Mouse (Mus musculus) embryonic facial prominence, embryonic 14.5 days (tissue): Measurements from ENCODE around the gene Glb1. TPM values are rescaled to one million over a fixed set of nuclear protein-coding genes. Genes with fewer than 3 reads are reported as not detected.
A peak's percentile ranks its signal among the peaks of the same experiment; 100 is the strongest.

Source experiments
- ATAC-seq: fragments of 200-750 bp; cut with Nextera tagmentation; 2 replicates; pipeline ENCODE4 v1.8.0; 2017; ENCODE audit warnings: low read depth, moderate number of reproducible peaks, moderate TSS enrichment
- DNase-seq: peaks from one replicate; pipeline ENCODE4 v3.0.0-alpha.2; 2015; ENCODE audit warnings: low spot score
- H3K27ac ChIP-seq: fragments of 300-500 bp; sonication (generic); replicated peaks from 2 replicates; pipeline ENCODE4 v1.5.1; 2014; ENCODE audit warnings: low read depth, mild to moderate bottlenecking, low read length, moderate library complexity
- H3K27me3 ChIP-seq: fragments of 300-500 bp; sonication (generic); replicated peaks from 2 replicates; pipeline ENCODE4 v1.6.1; 2014; ENCODE audit warnings: low read length; ENCODE audit not compliant: control insufficient read depth, insufficient read depth
- H3K36me3 ChIP-seq: fragments of 300-500 bp; sonication (generic); 2 replicates; pipeline ENCODE4 v1.6.1; 2014; ENCODE audit warnings: low read length, mixed read lengths; ENCODE audit not compliant: control insufficient read depth, insufficient read depth
- H3K4me1 ChIP-seq: fragments of 300-500 bp; sonication (generic); 2 replicates; pipeline ENCODE4 v1.6.1; 2014; ENCODE audit warnings: antibody characterized with exemption, low read length; ENCODE audit not compliant: control insufficient read depth, insufficient read depth
- H3K4me2 ChIP-seq: fragments of 300-500 bp; sonication (generic); 2 replicates; pipeline ENCODE4 v1.6.1; 2014; ENCODE audit warnings: low read depth, mild to moderate bottlenecking, low read length, moderate library complexity, mixed read lengths
- H3K4me3 ChIP-seq: fragments of 300-500 bp; sonication (generic); 2 replicates; pipeline ENCODE4 v1.5.1; 2014; ENCODE audit warnings: low read depth, mild to moderate bottlenecking, low read length
- H3K9ac ChIP-seq: fragments of 300-500 bp; sonication (generic); 2 replicates; pipeline ENCODE4 v1.6.1; 2014; ENCODE audit warnings: low read depth, mild to moderate bottlenecking, low read length, moderate library complexity, mixed read lengths
- H3K9me3 ChIP-seq: fragments of 300-500 bp; sonication (generic); 2 replicates; pipeline ENCODE4 v1.6.1; 2016; ENCODE audit warnings: low read length; ENCODE audit not compliant: control insufficient read depth
- WGBS: fragments of 180-500 bp; shearing (Covaris S2); extraction: QIAGEN DNeasy Blood & Tissue Kit; methylation state at CpG from one replicate; pipeline ENCODE4 v1.1.7; 2014; 5-methylcytosine and 5-hydroxymethylcytosine counted together
- polyA plus RNA-seq: library from polyadenylated mRNA; unstranded; fragments of >200 nt; fragmentation: Nextera tagmentation; extraction: Ambion mirVana; gene quantifications from 2 replicates; pipeline ENCODE4 v1.2.1, GENCODE M21; 2014

The Glb1 gene
- polyA plus RNA-seq, 1 experiment from 2014 or later = 42.5 TPM

DNA sequence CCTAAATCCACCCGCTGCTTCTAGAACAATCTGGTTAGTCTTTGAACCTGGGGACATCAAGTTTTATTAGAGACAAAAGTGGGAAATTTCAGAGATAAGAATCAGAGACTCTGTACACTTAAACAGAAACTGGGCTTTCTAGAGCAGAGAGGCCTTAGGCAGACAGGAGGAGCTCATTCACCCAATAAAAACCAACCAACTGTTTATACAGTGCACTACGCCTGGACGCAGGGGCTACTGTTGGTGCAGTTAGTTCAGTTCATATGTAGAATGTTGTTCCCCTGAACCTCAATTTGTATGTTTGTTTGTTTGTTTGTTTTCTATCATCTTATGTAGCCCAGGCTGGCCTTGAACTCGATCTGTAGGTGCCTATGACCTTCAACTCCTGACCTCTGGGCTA is 85.9 kb downstream of the Glb1 start:
- Histone ChIP-seq H3K27ac (no peak overlapping the region), H3K4me3 (no peak overlapping the region), H3K9me3 (no peaks in the 10 kb centered on the region), H3K27me3 (no peaks in the 10 kb centered on the region), H3K9ac (no peak overlapping the region), H3K4me2 (no peak overlapping the region), H3K4me1 (no peaks in the 10 kb centered on the region), H3K36me3 (no peaks in the 10 kb centered on the region)
- 79% methylated on average over 4 of the region's 4 CpGs for WGBS
- no peak for DNase-seq
- ATAC-seq = no peak

DNA sequence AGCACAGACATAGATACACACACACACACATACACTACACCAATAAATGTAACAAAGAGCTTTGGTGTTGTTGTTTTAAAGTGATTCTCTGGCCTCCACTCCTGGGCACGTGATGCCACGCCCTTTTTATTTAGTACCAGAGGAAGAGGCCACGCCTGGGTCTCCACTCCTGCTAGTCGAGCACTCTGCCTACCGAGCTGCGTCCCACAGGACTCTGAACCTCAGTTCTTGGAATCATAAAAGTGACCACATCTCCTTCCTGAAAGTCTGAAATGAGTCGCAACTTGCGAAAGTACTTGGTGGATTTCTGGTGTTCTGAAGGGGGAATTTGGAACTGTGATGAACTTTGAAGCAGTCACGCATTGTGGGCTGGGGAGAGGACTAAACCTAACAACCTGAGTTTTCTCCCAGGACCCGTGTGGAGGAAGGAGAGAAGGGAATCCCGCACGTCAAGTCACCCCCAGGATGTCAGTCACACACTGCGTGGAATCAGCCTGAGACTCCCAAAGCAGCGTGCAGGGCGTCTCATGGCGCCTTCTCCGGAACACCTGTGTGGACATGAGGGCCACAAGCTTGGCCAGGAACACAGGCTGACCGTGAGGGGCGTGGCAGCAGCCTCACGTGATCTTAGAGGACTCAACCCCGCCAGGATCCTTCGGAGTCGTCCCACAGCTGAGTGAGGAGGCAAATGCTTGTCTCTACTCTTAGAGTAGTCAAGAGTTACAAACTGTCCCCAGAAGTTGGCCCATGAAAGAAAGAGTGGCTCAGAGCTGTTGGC is 86.8 kb downstream of the Glb1 start:
- H3K4me3 ChIP-seq = no peak overlapping the region
- H3K27me3 ChIP-seq = no peaks in the 10 kb centered on the region
- no peaks in the 10 kb centered on the region for H3K9me3 ChIP-seq
- no peaks in the 10 kb centered on the region for H3K4me1 ChIP-seq
- no peak overlapping the region for H3K27ac ChIP-seq
- H3K9ac ChIP-seq = no peak overlapping the region
- DNase-seq = no peak
- H3K36me3 ChIP-seq = no peaks in the 10 kb centered on the region
- ATAC-seq = no peak
- no peak overlapping the region for H3K4me2 ChIP-seq
- 77% methylated on average over 22 of the region's 23 CpGs for WGBS

DNA sequence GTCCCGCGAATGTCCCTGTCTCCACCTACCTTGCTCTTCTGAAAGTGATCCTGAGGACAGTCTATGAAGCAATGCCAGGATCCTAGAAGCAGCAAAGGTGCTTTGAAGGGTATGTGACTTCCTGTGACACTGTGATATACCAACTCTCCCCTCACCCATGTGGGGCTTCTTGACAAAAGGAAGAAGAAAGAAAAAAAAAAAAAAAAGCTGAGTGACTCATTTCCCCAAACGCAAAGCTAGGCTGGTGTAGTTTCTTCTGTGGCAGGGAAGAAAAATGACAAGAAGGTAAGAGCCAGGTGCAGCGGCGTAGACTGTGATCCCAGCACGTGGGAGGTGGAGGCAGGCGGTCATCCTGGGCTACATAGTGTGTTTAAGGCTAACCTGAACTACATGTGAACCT is 95.6 kb downstream of the Glb1 start:
- no peak for ATAC-seq
- Histone ChIP-seq H3K27me3 (no peaks in the 10 kb centered on the region), H3K9ac (no peak overlapping the region), H3K4me2 (no peak overlapping the region), H3K9me3 (no peaks in the 10 kb centered on the region), H3K4me3 (no peak overlapping the region), H3K36me3 (no peaks in the 10 kb centered on the region), H3K27ac (no peak overlapping the region), H3K4me1 (no peaks in the 10 kb centered on the region)
- WGBS = 78% methylated on average over 7 of the region's 7 CpGs
- no peak for DNase-seq

DNA sequence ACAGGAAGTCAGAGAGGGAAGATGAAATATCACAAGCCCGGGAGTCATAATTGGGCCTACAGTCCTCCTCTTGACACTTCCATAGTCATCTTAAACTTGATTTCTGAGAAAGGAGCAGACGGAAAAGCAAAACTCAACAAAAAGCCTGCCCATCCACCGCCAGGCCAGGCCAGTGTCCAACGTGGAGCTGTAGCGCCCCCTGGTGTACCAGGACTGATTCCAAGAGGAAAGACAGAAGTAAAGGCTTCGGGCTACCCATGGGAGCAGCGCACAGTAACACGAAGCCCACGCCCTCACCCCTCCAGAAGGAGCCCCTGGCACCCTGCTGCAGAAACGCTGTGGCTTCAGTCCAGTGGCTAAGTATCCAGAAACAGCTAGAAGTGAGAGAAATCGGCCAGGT is 97.3 kb downstream of the Glb1 start:
- no peak overlapping the region for H3K27ac ChIP-seq
- ATAC-seq = peak; percentile 83
- H3K36me3 ChIP-seq = no peaks in the 10 kb centered on the region
- no peaks in the 10 kb centered on the region for H3K9me3 ChIP-seq
- H3K4me1 ChIP-seq = no peaks in the 10 kb centered on the region
- peak overlapping the region; percentile 34 for H3K4me2 ChIP-seq
- no peak overlapping the region for H3K9ac ChIP-seq
- no peaks in the 10 kb centered on the region for H3K27me3 ChIP-seq
- peak; percentile 89 for DNase-seq
- WGBS = 5% methylated on average over 11 of the region's 11 CpGs
- H3K4me3 ChIP-seq = no peak overlapping the region

DNA sequence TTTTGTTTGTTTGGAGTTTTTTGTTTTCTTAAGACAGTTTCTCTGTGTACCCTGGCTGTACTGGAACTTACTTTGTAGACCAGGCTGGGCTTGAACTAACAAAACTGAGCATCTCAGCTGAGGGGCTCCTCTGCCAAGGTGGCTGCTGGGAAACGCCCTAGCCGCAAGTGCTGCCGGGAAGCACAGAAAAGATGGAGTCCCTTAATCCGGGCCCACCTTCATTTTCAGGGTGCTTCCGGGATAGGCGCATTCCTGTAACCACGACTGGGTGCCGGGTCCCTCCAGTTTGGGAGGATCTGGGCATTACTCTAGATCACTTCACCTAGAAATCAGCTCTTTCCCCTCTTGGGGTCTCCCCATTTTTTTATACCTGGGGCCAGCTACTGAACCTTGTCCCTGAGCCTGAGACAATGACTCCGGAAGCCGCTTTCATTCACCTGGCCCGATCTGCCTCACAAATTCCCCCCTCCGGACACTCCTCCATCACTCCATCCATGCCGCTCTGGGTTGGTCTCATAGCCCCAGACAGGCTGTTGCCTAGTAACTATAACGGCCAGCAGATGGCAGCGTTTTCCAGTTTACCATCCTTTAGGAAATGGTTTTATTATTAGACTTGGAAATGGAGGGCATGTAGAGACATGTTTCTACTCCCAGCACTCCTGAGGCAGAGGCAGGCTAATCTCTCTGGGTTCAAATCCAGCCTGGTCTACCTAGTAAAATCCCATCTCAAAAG is 99.1 kb downstream of the Glb1 start:
- H3K4me2 ChIP-seq = peak overlapping the region; percentile 24; the same call in 1 of the 2 replicates
- no peaks in the 10 kb centered on the region for H3K4me1 ChIP-seq
- no peaks in the 10 kb centered on the region for H3K9me3 ChIP-seq
- no peak overlapping the region for H3K9ac ChIP-seq
- peak; percentile 73 for DNase-seq
- WGBS = 14% methylated on average over 14 of the region's 15 CpGs
- H3K27ac ChIP-seq = no peak overlapping the region
- no peak overlapping the region for H3K4me3 ChIP-seq
- no peaks in the 10 kb centered on the region for H3K36me3 ChIP-seq
- H3K27me3 ChIP-seq = no peaks in the 10 kb centered on the region
- ATAC-seq = no peak

DNA sequence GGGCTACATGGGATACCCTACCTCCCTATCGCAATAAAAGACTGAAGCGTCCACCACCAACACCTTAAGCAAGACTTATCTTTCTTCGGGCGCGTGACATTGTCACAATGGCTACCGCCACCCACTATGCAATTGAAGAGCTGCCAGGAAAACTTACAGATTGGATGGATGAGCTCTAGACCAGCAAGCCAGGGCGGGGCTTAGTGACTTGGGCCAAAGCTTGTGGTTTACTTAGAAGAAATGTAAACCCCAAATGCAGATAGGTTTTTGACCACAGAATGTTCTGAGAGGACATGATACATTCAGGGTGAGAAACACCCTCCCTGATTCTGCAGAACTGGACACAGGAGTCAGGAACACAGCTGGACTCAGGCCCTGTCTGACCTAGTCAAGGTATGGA is 100.2 kb downstream of the Glb1 start:
- DNase-seq = no peak
- no peak for ATAC-seq
- Histone ChIP-seq H3K36me3 (no peaks in the 10 kb centered on the region), H3K4me3 (no peak overlapping the region), H3K27ac (no peak overlapping the region), H3K9ac (no peak overlapping the region), H3K9me3 (no peaks in the 10 kb centered on the region), H3K27me3 (no peaks in the 10 kb centered on the region), H3K4me1 (no peaks in the 10 kb centered on the region), H3K4me2 (no peak overlapping the region)
- WGBS = 95% methylated on average over 7 of the region's 7 CpGs

DNA sequence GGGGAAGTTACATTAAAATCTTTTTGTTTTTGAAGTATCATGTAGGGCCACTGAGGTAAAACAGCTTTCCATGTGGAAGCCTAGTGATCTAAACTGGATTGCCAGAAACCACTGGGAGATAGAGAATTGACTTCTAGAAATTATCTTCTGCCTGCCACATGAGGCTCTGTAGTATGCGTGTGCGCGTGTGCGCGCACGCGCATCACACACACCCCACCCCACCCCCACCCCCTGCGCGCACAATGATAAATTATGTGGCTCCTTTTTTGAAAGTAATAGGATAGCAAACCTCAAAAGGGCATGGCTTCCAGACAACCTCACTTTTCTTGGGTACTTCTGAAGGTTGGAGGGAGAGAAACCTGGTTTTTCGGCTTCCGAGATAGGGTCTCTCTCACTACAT is 101.0 kb downstream of the Glb1 start:
- no peaks in the 10 kb centered on the region for H3K9me3 ChIP-seq
- no peak overlapping the region for H3K4me2 ChIP-seq
- no peaks in the 10 kb centered on the region for H3K4me1 ChIP-seq
- 98% methylated on average over 11 of the region's 11 CpGs for WGBS
- ATAC-seq = no peak
- H3K36me3 ChIP-seq = no peaks in the 10 kb centered on the region
- H3K27me3 ChIP-seq = no peaks in the 10 kb centered on the region
- no peak for DNase-seq
- no peak overlapping the region for H3K27ac ChIP-seq
- no peak overlapping the region for H3K4me3 ChIP-seq
- H3K9ac ChIP-seq = no peak overlapping the region

DNA sequence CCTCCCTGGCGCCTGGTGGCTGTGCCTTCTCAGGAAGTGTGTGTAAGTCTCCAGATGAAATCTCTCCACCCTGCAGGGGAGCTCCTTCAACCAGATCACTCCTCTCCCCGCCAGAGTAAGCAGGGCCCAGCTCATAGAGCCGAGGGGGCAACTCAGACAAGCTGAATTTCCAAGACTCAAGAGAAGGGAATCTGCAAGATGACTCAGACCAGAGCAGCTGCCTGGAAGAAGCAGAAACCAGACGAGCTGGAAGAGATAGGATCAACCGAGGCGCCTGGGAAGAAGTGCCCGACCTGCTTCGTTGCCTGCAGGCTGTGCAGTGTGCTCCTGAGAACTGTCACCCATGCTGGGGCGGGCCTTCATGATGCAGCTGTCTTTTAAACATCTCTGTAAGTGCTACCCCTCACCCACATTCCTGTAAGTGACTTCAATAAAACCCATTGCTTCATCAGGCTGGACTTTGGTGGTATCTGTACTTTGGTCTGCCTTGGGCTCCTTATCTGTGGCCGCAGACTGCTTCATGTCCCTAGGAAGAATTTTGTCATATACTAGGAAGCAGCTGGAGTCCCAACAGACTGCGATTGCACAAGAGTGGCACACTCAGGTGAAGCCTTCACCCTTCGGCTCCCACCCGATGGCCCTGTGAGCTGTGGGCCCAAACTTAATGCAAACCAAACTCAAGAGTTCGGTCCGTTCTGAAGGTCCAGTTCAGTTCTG is 102.0 kb downstream of the Glb1 start:
- Histone ChIP-seq H3K4me2 (no peak overlapping the region), H3K4me3 (no peak overlapping the region), H3K9ac (no peak overlapping the region), H3K4me1 (no peaks in the 10 kb centered on the region), H3K27ac (no peak overlapping the region), H3K27me3 (no peaks in the 10 kb centered on the region), H3K36me3 (no peaks in the 10 kb centered on the region), H3K9me3 (no peaks in the 10 kb centered on the region)
- 64% methylated on average over 15 of the region's 15 CpGs for WGBS
- ATAC-seq (no peak), DNase-seq (peak; percentile 38)
